Mouse (Mus musculus) heart, embryonic 14.5 days (tissue): ENCODE measurements at regions not wholly inside any gene's neighbourhood (a gene's known extent, or its start where the extent isn't known, plus 50 kb on each side); places are given as distances from the start of the nearest gene placed in this dataset.

Experiments used
- ATAC-seq: fragments of 200-750 bp; cut with Nextera tagmentation; 2 replicates; pipeline ENCODE4 v1.8.0; 2017; ENCODE audit warnings: low read depth, moderate TSS enrichment; ENCODE audit not compliant: insufficient number of reproducible peaks, insufficient read depth, low FRiP score
- H3K27ac ChIP-seq, 2 experiments: fragments of 200-500 bp in 1 of 2; fragments of 300-500 bp in 1 of 2; sonication (generic) in 1 of 2; replicated peaks in 1 of 2; 2 replicates each; pipeline ENCODE4 v1.5.1; 2012 to 2014; ENCODE audit warnings: low read depth in 2 of 2, low read length in 2 of 2, control low read depth in 1 of 2, mild to moderate bottlenecking in 1 of 2, mixed read lengths in 1 of 2; ENCODE audit not compliant: control insufficient read depth in 1 of 2, insufficient read depth in 1 of 2
- H3K27me3 ChIP-seq: fragments of 300-500 bp; sonication (generic); 2 replicates; pipeline ENCODE4 v1.6.1; 2014; ENCODE audit warnings: mild to moderate bottlenecking, low read length, control low read depth; ENCODE audit not compliant: control insufficient read depth, insufficient read depth
- H3K36me3 ChIP-seq: fragments of 300-500 bp; sonication (generic); 2 replicates; pipeline ENCODE4 v1.6.1; 2014; ENCODE audit warnings: mild to moderate bottlenecking, control low read depth, low read length, mixed read lengths; ENCODE audit not compliant: control insufficient read depth, insufficient read depth
- H3K4me1 ChIP-seq, 2 experiments: fragments of 200-500 bp in 1 of 2; fragments of 300-500 bp in 1 of 2; sonication (generic) in 1 of 2; 2 replicates each; pipeline ENCODE4 v1.6.1; 2012 to 2014; ENCODE audit warnings: low read length in 2 of 2, control low read depth in 1 of 2, mixed read lengths in 1 of 2; ENCODE audit not compliant: control insufficient read depth in 2 of 2, insufficient read depth in 2 of 2
- H3K4me2 ChIP-seq: fragments of 300-500 bp; sonication (generic); 2 replicates; pipeline ENCODE4 v1.6.1; 2014; ENCODE audit warnings: mild to moderate bottlenecking, low read length
- H3K4me3 ChIP-seq, 2 experiments: fragments of 200-500 bp in 1 of 2; fragments of 300-500 bp in 1 of 2; sonication (generic) in 1 of 2; 2 replicates each; pipeline ENCODE4 v1.5.1; 2012 to 2014; ENCODE audit warnings: low read length in 2 of 2, mild to moderate bottlenecking in 2 of 2, control low read depth in 1 of 2, low read depth in 1 of 2, moderate library complexity in 1 of 2; ENCODE audit not compliant: control insufficient read depth in 1 of 2, insufficient read depth in 1 of 2
- H3K9ac ChIP-seq: fragments of 300-500 bp; sonication (generic); 2 replicates; pipeline ENCODE4 v1.6.1; 2014; ENCODE audit warnings: mild to moderate bottlenecking, low read length
- H3K9me3 ChIP-seq: fragments of 300-500 bp; sonication (generic); 2 replicates; pipeline ENCODE4 v1.6.1; 2016; ENCODE audit warnings: low read length, control low read depth; ENCODE audit not compliant: control insufficient read depth
- WGBS: fragments of 180-500 bp; shearing (Covaris S2); extraction: QIAGEN DNeasy Blood & Tissue Kit; methylation state at CpG from one replicate; pipeline ENCODE4 v1.1.7; 2014; 5-methylcytosine and 5-hydroxymethylcytosine counted together

DNA sequence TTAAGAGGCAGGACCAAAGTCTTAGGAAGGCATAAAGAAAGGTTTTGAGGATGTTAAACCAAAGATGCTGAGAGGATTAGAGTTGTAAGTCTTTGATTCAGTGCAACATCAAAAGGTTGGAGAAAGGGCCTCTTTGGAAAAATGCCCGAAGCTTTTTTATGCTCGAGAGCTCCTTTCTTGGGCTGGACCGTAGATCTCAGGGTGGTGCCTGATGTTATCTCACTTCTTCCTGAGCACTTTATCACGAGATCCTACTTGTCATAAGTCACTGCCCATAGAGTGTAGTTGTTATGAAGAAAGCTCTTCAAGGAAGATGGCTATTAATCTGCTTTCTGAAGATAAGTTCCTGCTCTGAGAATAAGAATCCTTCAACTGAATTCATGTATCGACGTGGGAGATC is 147.0 kb downstream of the Arrdc4 start:
- Histone ChIP-seq H3K9ac (no peak overlapping the region), H3K36me3 (no peaks in the 10 kb centered on the region), H3K27ac (no peak overlapping the region), H3K4me1 (no peaks in the 10 kb centered on the region; a peak in 1 of 4 replicates), H3K4me2 (no peak overlapping the region), H3K27me3 (no peaks in the 10 kb centered on the region), H3K4me3 (no peak overlapping the region), H3K9me3 (no peaks in the 10 kb centered on the region)
- WGBS = 74% methylated on average over 6 of the region's 6 CpGs
- no peak for ATAC-seq

DNA sequence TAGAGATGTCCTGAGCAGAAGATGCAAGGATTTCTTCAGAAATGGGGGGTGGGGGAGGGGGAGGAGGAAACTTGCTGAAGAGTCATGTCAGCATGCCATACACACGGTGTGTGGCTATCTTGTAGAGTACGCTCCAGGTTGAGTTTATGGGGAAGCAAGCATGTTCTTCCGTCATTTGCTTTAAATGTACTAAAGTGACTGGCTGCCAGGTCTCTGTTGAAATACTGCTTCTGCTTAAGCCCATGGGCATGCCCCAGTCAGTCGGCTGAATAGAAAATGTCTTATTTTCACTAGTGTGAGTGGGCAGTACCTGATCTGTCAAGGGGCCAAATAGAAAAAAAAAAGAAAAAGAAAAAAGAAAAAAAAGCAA is 155.0 kb downstream of the Arrdc4 start:
- H3K4me1 ChIP-seq = no peaks in the 10 kb centered on the region
- no peak for ATAC-seq
- no peak overlapping the region for H3K9ac ChIP-seq
- H3K36me3 ChIP-seq = no peaks in the 10 kb centered on the region
- no peak overlapping the region for H3K4me2 ChIP-seq
- WGBS = 76% methylated on average over 4 of the region's 4 CpGs
- no peaks in the 10 kb centered on the region for H3K9me3 ChIP-seq
- no peak overlapping the region for H3K4me3 ChIP-seq
- no peaks in the 10 kb centered on the region for H3K27me3 ChIP-seq
- H3K27ac ChIP-seq = no peak overlapping the region

DNA sequence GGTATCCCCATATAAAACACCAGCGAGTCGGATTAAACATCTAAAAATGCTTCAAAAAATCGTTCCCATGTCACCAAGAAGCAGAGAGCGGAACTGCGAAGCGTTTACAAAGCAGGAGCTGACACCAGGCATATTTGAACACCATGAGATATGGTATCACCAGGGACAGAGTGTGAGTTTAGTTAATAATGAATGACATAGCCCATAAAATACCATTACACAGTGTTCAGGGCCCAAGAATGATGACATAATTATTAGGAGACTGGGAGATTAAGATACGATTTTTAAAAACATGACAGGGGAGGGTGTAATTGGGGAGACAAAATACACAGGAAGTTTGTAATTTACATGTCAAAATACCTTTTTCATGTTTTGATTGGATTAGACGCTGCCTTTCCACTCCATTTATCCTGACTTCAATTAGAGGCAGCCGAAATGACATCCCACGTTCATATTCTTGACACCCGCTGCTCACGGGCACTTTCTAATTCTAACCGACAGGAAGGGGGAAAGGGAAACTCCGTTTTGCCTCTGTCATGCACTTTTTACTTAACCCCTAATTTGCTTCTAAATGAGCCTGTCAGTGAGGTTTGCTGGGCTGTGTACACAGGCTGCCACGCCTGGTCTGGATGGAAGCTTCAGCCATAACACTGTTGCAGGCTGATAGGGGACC is 155.6 kb downstream of the Arrdc4 start:
- Histone ChIP-seq H3K4me1 (no peaks in the 10 kb centered on the region), H3K4me3 (no peak overlapping the region), H3K4me2 (no peak overlapping the region), H3K27ac (no peak overlapping the region), H3K27me3 (no peaks in the 10 kb centered on the region), H3K9ac (no peak overlapping the region), H3K9me3 (no peaks in the 10 kb centered on the region), H3K36me3 (no peaks in the 10 kb centered on the region)
- no peak for ATAC-seq
- WGBS = 64% methylated on average over 15 of the region's 15 CpGs

DNA sequence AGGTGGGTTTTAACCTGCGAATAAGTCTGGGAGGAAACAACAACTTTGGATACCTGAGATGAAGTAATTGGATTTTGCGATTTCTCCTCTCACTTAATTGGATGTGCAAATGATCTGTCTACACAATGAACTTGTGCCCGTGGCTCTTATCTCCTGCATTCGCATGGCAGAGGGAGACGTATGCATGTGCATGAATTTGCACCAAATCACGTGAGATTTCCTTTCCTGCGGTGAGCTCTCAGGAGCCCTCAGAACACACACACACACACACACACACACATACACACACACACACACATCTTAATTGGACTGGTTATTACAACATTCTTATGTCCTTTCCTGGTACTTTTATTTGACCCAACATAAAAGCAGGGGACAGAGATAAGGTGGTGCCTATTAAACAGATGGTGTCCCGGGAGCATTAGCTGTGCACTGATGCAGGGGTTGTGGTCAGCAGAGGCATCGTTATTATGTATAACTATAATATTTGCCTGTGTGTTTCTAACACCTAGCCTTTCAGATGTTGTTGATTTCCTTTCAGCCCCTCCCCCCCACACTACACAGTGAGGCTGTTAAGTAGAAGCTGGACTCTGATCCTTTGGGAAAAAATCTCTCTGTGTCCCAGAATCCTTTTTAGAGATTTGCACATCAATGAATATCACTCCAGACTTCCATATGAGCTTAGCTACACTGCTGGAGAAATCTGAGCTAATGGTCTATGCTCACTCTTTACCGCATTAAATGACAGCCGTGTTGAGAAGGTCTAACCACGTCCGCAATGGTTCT is 166.3 kb downstream of the Arrdc4 start:
- H3K4me3 ChIP-seq = no peak overlapping the region
- peaks cover 7% of the 10 kb centered on the region for H3K27me3 ChIP-seq
- no peak overlapping the region for H3K4me2 ChIP-seq
- no peaks in the 10 kb centered on the region for H3K9me3 ChIP-seq
- WGBS = 80% methylated on average over 13 of the region's 13 CpGs
- no peaks in the 10 kb centered on the region for H3K36me3 ChIP-seq
- no peak overlapping the region for H3K27ac ChIP-seq
- H3K4me1 ChIP-seq = no peaks in the 10 kb centered on the region
- H3K9ac ChIP-seq = no peak overlapping the region
- no peak for ATAC-seq

DNA sequence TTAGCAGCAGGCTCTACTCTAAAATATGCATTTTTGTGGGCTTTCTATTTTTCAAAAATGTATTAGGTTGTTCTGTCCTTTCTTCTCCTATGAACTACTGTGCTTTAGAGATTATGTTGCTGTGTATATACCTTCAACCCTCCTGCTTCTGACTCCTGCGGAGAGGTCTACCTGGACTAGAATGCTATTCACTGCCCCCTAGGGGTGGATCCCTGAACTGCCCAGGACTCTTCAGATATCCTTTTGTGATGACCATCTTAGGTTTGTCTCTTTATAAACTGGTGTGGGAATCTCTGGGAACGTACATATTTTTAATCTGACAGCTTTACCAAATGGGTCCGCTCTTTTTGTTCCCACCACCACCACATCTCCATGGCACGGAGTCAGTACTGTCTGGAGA is 168.4 kb downstream of the Arrdc4 start:
- Histone ChIP-seq H3K9ac (no peak overlapping the region), H3K36me3 (no peaks in the 10 kb centered on the region), H3K4me2 (no peak overlapping the region), H3K4me3 (no peak overlapping the region), H3K27me3 (peaks cover 7% of the 10 kb centered on the region), H3K27ac (no peak overlapping the region), H3K4me1 (no peaks in the 10 kb centered on the region), H3K9me3 (no peaks in the 10 kb centered on the region)
- 28% methylated on average over 4 of the region's 4 CpGs for WGBS
- ATAC-seq = no peak

DNA sequence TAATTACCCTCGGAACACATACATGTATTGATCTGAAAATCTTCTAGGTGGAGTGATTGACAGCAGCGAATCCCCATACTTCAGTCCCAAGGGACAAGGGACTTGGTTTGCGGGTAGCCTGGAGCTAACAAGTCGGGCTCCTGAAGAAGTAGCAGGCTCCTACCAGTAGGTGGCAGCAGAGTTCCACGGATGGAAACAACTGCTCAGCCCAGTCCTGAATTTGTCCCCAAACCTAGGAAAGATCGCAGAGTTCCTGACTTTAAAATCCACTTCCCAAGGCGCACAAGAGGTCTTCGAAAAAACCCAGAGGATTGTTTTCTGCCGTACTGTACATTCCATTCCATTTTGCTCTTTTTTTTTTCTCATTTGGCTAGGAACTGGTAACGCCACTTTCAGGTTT is 169.4 kb downstream of the Arrdc4 start:
- peak overlapping the region; percentile 61 for H3K4me2 ChIP-seq
- ATAC-seq = no peak
- H3K27ac ChIP-seq = no peak overlapping the region
- no peaks in the 10 kb centered on the region for H3K4me1 ChIP-seq
- H3K36me3 ChIP-seq = no peaks in the 10 kb centered on the region
- WGBS = 11% methylated on average over 10 of the region's 10 CpGs
- H3K27me3 ChIP-seq = peaks cover 7% of the 10 kb centered on the region; the same call in 1 of the 2 replicates
- no peaks in the 10 kb centered on the region for H3K9me3 ChIP-seq
- peak overlapping the region; percentile 15 to 35; a peak in 3 of 4 replicates for H3K4me3 ChIP-seq
- peak overlapping the region; percentile 52; the same call in 1 of the 2 replicates for H3K9ac ChIP-seq

DNA sequence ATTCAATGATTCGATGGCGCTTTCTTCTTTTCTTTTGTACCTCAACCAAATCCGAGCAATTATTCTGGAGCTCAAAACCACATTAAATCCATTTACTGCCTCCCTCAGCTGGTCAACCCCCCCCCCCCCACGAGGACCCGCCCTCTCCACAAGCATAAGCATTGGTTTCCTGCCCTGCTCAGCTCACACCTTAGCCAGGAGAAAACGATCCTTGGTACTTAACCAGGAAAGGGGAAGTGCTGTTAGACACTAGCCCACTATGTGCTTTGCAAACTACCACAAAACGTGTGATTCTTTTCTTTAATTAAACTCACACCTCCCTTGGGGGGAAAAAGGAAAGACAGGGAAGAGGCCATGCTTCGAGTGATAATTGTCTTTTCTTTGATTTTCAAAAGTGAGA is 169.8 kb downstream of the Arrdc4 start:
- no peak overlapping the region for H3K4me3 ChIP-seq
- H3K27ac ChIP-seq = no peak overlapping the region
- WGBS = 42% methylated on average over 8 of the region's 8 CpGs
- H3K36me3 ChIP-seq = no peaks in the 10 kb centered on the region
- H3K27me3 ChIP-seq = peaks cover 7% of the 10 kb centered on the region; the same call in 1 of the 2 replicates
- H3K4me1 ChIP-seq = no peaks in the 10 kb centered on the region
- no peak overlapping the region for H3K9ac ChIP-seq
- no peak for ATAC-seq
- H3K9me3 ChIP-seq = no peaks in the 10 kb centered on the region
- H3K4me2 ChIP-seq = 0 out of 2 replicates have a peak overlapping the region, but pooled peaks have one; percentile 61
